Comparison of ENCODE assay signal across 8 mouse cellular contexts in the genomic region with DNA sequence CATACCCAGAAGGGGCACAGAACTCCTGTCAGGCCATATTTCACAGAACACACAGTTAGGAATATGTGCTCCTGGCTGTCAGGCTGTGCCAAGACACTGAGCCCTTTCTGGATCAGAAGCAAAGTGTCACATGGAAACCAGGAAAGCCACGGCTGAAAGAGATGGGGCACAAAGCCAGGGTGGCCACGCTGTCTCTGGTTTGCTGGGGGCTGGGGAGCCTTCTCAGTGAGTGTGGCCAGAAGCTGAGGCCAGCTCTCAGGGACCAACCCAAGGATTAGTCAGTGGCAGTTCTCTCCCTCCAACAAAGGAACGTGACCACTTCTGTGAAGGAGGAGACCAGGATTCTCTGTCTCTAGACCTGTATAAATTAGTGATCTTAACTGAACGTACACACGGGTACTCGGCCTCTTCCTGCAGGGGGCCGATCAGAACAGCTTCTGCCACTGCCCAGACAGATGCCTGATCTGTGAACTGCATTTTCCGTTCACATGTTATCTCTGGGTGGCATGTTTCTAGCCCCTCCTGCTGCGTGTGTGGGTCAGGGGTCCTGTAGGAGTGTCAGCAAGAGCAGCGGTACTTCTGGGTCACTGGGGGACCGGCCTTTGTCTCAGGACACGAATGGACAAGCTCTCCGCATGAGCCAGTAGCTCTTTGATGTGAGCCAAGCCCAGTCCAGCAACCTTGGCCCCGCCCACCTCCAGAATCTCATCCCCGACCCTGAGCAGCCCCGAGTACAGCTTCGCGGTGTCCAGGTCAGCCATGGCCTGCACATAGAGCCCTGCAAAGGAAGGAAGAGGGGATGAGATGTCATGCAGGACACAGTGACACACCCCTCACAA. TPM values are rescaled to one million over a fixed set of nuclear protein-coding genes. Genes with fewer than 3 reads are reported as not detected.
DNase-seq lines count a peak whose midpoint lies in the region; ATAC-seq lines count a peak whose summit lies in the region.

No protein-coding gene starts in this region.

- 0 out of 2 replicates have a peak overlapping the region, but pooled peaks have one; percentile 37 for H3K9ac ChIP-seq in hindbrain, embryonic 14.5 days
- H3K9ac ChIP-seq in midbrain, embryonic 15.5 days: no peak overlapping the region
- no peak overlapping the region for H3K9ac ChIP-seq in liver, embryonic 12.5 days

- H3K9me3 ChIP-seq in forebrain, embryonic 10.5 days: no peaks in the 10 kb centered on the region
- H3K9me3 ChIP-seq in hindbrain, embryonic 14.5 days (ENCODE audit: control insufficient read depth, low read length): no peaks in the 10 kb centered on the region
- H3K9me3 ChIP-seq in midbrain, embryonic 15.5 days: no peaks in the 10 kb centered on the region
- no peaks in the 10 kb centered on the region for H3K9me3 ChIP-seq in liver, embryonic 12.5 days (replicated peaks)

- peak overlapping the region; percentile 88 for H3K27ac ChIP-seq in forebrain, embryonic 10.5 days
- peak overlapping the region; percentile 77 for H3K27ac ChIP-seq in hindbrain, embryonic 14.5 days
- H3K27ac ChIP-seq in midbrain, embryonic 15.5 days: peak overlapping the region; percentile 65; the same call in 1 of the 2 replicates
- H3K27ac ChIP-seq in liver, embryonic 12.5 days: no peak overlapping the region

- H3K27me3 ChIP-seq in forebrain, embryonic 10.5 days (ENCODE audit: poor library complexity, severe bottlenecking): peaks cover 52% of the 10 kb centered on the region
- no peaks in the 10 kb centered on the region for H3K27me3 ChIP-seq in hindbrain, embryonic 14.5 days (ENCODE audit: control insufficient read depth, insufficient read depth, low read length)
- no peaks in the 10 kb centered on the region for H3K27me3 ChIP-seq in midbrain, embryonic 15.5 days (replicated peaks)
- H3K27me3 ChIP-seq in liver, embryonic 12.5 days (replicated peaks): peaks cover 3% of the 10 kb centered on the region; the same call in 1 of the 2 replicates

- peaks cover 79% of the 10 kb centered on the region for H3K4me1 ChIP-seq in forebrain, embryonic 10.5 days
- peaks cover 55% of the 10 kb centered on the region for H3K4me1 ChIP-seq in hindbrain, embryonic 14.5 days (replicated peaks; ENCODE audit: control insufficient read depth, insufficient read depth, low read length)
- peaks cover 53% of the 10 kb centered on the region for H3K4me1 ChIP-seq in midbrain, embryonic 15.5 days
- H3K4me1 ChIP-seq in liver, embryonic 12.5 days: peaks cover 19% of the 10 kb centered on the region; the same call in 1 of the 2 replicates

- H3K4me3 ChIP-seq in forebrain, embryonic 10.5 days: no peak overlapping the region
- H3K4me3 ChIP-seq in hindbrain, embryonic 14.5 days (replicated peaks; ENCODE audit: low read length): no peak overlapping the region
- no peak overlapping the region for H3K4me3 ChIP-seq in midbrain, embryonic 15.5 days
- no peak overlapping the region for H3K4me3 ChIP-seq in liver, embryonic 12.5 days

- peak; percentile 73 for DNase-seq in testis, postnatal 10 days (ENCODE audit: low spot score)
- no peak for DNase-seq in testis, postnatal 14 days (ENCODE audit: low spot score)
- peak; percentile 42 for DNase-seq in forebrain, embryonic 10.5 days (ENCODE audit: extremely low spot score, low spot score)
- no peak for DNase-seq in hindbrain, embryonic 14.5 days (ENCODE audit: low spot score)
- DNase-seq in frontal cortex, postnatal 10 days (ENCODE audit: low spot score in 2 of 2): no peak
- no peak for DNase-seq in layer of hippocampus, postnatal 25 days (ENCODE audit: extremely low spot score in 1 of 2, low spot score in 1 of 2)

- WGBS in forebrain, embryonic 10.5 days: 24% methylated on average over 18 of the region's 18 CpGs
- WGBS in hindbrain, embryonic 14.5 days: 10% methylated on average over 18 of the region's 18 CpGs
- WGBS in midbrain, embryonic 15.5 days: 7% methylated on average over 18 of the region's 18 CpGs
- 50% methylated on average over 18 of the region's 18 CpGs for whole genome bisulfite sequencing in liver, embryonic 12.5 days (ENCODE audit: insufficient replicate concordance)

- peak; percentile 16; the same call in 1 of the 2 replicates for ATAC-seq in hindbrain, embryonic 14.5 days (ENCODE audit: low FRiP score)
- peak; percentile 19; the same call in 1 of the 2 replicates for ATAC-seq in midbrain, embryonic 15.5 days (replicated peaks)
- no peak for ATAC-seq in liver, embryonic 12.5 days

- no peak overlapping the region for H3K4me2 ChIP-seq in hindbrain, embryonic 14.5 days (replicated peaks)
- peak overlapping the region; percentile 16 for H3K4me2 ChIP-seq in midbrain, embryonic 15.5 days
- no peak overlapping the region for H3K4me2 ChIP-seq in liver, embryonic 12.5 days

- peaks cover 10% of the 10 kb centered on the region for H3K36me3 ChIP-seq in forebrain, embryonic 10.5 days (replicated peaks)
- H3K36me3 ChIP-seq in hindbrain, embryonic 14.5 days (replicated peaks; ENCODE audit: control insufficient read depth, insufficient read depth): no peaks in the 10 kb centered on the region
- H3K36me3 ChIP-seq in midbrain, embryonic 15.5 days (replicated peaks): no peaks in the 10 kb centered on the region
- H3K36me3 ChIP-seq in liver, embryonic 12.5 days: no peaks in the 10 kb centered on the region

RNA-seq across cellular contexts. Expression of gene BC034090, which starts 31.1 kb away (rescaled TPM):
- polyA plus RNA-seq in forebrain, embryonic 10.5 days (2016; fragmentation: Nextera tagmentation; extraction: Ambion mirVana): 3.6 and 4.4 TPM in 2 replicates
- 4.0 and 4.1 TPM in 2 replicates for polyA plus RNA-seq in hindbrain, embryonic 14.5 days (2014; fragmentation: Nextera tagmentation; extraction: Ambion mirVana)
- 4.0 and 4.3 TPM in 2 replicates for polyA plus RNA-seq in midbrain, embryonic 15.5 days (2015; fragmentation: Nextera tagmentation; extraction: Ambion mirVana)
- polyA plus RNA-seq in liver, embryonic 12.5 days (2016; fragmentation: Nextera tagmentation; extraction: Ambion mirVana): 0.28 and 0.46 TPM in 2 replicates
- 10 to 100 TPM in 1 of 2 experiments, 1 to 10 TPM in 1; 8.1 to 11.6 TPM for total RNA-seq in layer of hippocampus, postnatal 25 days (2021)

RNA-seq across cellular contexts. Expression of gene Stx6, which starts 54.6 kb away (rescaled TPM):
- polyA plus RNA-seq in forebrain, embryonic 10.5 days (2016; fragmentation: Nextera tagmentation; extraction: Ambion mirVana): 82.1 and 84.3 TPM in 2 replicates
- polyA plus RNA-seq in hindbrain, embryonic 14.5 days (2014; fragmentation: Nextera tagmentation; extraction: Ambion mirVana): 113 and 117 TPM in 2 replicates
- 114 and 118 TPM in 2 replicates for polyA plus RNA-seq in midbrain, embryonic 15.5 days (2015; fragmentation: Nextera tagmentation; extraction: Ambion mirVana)
- polyA plus RNA-seq in liver, embryonic 12.5 days (2016; fragmentation: Nextera tagmentation; extraction: Ambion mirVana): 21.8 and 24.0 TPM in 2 replicates
- total RNA-seq in layer of hippocampus, postnatal 25 days (2021): 100 to 1,000 TPM; 118 to 122 TPM

Comparison
In these comparisons a context has a peak if more than half of its experiments do, and no peak if none do; other contexts are left out.
1. DNase-seq: peak in testis, postnatal 10 days (single experiment) and forebrain, embryonic 10.5 days (single experiment); none in testis, postnatal 14 days (single experiment), hindbrain, embryonic 14.5 days (single experiment), frontal cortex, postnatal 10 days (0 of 2) and layer of hippocampus, postnatal 25 days (0 of 2).